Mouse (Mus musculus) lung, postnatal 25 days (tissue): ENCODE measurements around the gene Mgme1.

Source experiments
- DNase-seq: peaks from one replicate; pipeline ENCODE4 v3.0.0; 2022; ENCODE audit warnings: low spot score

Mgme1 gene

GRCm38 (mm10) chr2:144264398-144265119 lies 5.9 kb upstream of the Mgme1 start:
- DNase-seq: no peak

GRCm38 (mm10) chr2:144265120-144265488 lies 5.4 kb upstream of the Mgme1 start:
- no peak for DNase-seq

DNA sequence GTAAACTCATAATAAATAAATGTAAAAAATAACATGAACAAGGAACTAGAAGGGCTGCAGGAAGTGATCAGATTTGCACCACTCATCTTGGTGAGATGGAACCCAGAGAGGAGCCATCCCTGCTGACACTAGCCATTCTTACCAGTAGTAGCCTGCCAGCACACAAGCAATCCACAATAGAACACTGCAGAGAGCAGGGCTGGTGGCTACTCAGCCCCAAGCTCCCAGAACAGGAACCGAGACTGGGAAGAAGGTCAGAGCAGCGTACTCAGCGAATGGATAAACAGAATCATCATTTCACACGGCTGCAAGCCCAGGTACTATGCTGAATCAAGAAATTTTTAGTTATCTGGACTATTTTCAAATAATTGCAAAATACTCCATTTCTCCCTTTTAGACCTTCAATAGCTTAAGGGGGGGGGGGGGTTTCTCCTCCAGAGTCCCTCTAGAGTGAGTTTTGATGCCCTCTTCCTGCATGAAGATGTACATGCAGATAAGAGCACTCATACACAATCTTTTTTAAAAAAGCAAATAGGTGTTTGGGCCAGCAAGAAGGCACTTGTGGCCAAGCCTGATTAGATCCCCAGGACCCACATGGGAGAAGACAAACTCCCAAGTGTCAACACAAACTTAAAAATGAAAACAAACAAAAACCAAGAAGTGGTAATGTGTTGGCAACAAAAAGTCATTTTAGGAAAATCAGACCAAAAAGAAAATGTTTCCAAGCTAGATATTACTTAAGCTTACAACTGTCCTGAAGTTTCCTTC lies 4.4 kb upstream of the Mgme1 start:
- no peak for DNase-seq

- DNase-seq: no peak
These were observed 3.3 kb upstream of the Mgme1 start for GRCm38 (mm10) chr2:144267004-144267730.

- DNase-seq: peak; percentile 67
These were observed 2.8 kb upstream of the Mgme1 start for GRCm38 (mm10) chr2:144267731-144268015.

GRCm38 (mm10) chr2:144268446-144269305 lies 1.8 kb upstream of the Mgme1 start:
- no peak for DNase-seq

GRCm38 (mm10) chr2:144269306-144269650 lies 1.2 kb upstream of the Mgme1 start:
- no peak for DNase-seq

- no peak for DNase-seq
These were observed 586 bp upstream of the Mgme1 start for GRCm38 (mm10) chr2:144269679-144270475.

GRCm38 (mm10) chr2:144272088-144272487 lies 1.6 kb downstream of the Mgme1 start:
- DNase-seq: no peak

- no peak for DNase-seq
These were observed 4.3 kb downstream of the Mgme1 start for GRCm38 (mm10) chr2:144274741-144275140.

GRCm38 (mm10) chr2:144276885-144277284 lies 6.4 kb downstream of the Mgme1 start:
- no peak for DNase-seq

- no peak for DNase-seq
These were observed 9.3 kb downstream of the Mgme1 start for GRCm38 (mm10) chr2:144279742-144280141.

GRCm38 (mm10) chr2:144280568-144280967 lies 10.1 kb downstream of the Mgme1 start:
- no peak for DNase-seq

- no peak for DNase-seq
These were observed 11.0 kb downstream of the Mgme1 start for GRCm38 (mm10) chr2:144281417-144281816.

DNA sequence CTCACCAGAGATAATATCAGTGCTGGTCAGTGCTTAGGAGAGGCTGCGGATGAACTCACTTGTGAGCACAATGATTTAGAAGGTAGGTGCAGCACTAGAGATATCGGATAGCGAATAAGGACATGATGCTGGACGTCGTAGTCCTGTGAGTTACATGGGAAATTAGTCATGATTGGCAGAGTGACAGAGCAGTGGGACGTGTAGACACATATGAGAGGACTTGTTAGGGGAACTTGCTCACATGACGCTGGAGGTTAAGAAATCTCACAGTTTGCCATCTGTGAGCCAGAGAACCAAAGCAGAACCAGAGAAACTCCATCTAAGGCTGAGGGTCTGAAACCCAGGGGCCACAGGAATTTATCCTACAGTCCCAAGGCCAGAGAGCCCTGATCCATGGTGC lies 19.9 kb downstream of the Mgme1 start:
- peak; percentile 26 for DNase-seq

DNA sequence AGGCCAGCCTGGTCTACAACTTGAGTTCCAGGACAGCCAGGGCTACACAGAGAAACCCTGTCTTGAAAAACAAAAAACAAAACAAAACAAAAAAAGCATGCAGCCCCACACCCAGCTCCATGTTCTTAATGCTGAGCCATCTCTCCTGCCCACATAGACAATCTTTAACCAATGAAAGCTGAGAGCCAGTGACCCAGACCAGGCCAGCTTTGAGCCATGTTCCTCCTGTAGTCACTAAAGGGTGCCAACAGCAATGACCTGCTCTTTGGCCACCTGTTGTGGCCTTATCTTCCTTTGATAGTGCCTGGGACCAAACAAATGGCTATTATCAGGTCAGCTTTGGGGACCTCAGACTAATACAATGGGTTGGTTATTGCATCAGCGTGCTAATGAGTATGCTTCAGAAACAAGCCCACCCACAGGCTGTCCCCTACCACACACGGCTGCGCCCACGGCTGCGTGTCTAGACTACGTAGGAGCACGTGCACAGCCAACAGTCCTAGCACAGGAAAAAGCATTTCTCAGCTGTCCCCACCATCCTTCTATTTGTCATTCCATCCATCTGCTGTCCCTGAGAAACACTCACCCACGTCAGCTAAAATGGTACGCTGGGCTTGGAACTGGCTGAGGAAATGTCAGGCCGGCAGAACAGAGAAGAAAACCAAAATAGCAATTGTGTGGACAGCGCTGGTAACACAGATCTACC lies 21.3 kb downstream of the Mgme1 start:
- no peak for DNase-seq

DNA sequence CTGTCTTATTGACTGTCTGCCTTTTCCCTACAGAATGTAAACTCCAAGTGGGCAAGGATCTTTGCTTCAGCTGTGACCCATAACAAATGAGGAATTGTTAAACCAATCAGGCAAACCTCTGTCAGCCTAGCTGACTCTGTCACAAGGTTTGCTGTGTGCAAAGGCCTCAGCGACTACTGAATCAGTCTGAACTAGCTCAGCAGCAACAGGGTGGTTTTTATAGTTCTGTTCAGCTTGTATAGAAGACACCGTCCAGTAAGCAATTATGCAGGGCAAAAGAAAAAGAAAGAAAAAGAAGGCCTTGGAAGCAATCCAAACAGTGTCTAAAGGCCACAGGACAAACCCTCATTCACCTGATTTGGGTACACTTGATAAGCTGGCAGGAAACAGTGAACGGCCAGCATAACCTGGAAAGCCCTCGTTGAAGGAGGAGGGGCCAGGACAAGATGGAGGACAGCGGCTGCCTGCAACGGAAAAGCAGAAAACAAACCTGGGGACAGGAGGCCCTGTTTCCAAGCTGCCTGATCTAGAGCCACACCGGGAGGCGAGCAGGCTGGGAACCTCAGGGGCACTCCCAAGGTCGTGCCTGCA lies 24.8 kb downstream of the Mgme1 start:
- DNase-seq: peak; percentile 38

DNA sequence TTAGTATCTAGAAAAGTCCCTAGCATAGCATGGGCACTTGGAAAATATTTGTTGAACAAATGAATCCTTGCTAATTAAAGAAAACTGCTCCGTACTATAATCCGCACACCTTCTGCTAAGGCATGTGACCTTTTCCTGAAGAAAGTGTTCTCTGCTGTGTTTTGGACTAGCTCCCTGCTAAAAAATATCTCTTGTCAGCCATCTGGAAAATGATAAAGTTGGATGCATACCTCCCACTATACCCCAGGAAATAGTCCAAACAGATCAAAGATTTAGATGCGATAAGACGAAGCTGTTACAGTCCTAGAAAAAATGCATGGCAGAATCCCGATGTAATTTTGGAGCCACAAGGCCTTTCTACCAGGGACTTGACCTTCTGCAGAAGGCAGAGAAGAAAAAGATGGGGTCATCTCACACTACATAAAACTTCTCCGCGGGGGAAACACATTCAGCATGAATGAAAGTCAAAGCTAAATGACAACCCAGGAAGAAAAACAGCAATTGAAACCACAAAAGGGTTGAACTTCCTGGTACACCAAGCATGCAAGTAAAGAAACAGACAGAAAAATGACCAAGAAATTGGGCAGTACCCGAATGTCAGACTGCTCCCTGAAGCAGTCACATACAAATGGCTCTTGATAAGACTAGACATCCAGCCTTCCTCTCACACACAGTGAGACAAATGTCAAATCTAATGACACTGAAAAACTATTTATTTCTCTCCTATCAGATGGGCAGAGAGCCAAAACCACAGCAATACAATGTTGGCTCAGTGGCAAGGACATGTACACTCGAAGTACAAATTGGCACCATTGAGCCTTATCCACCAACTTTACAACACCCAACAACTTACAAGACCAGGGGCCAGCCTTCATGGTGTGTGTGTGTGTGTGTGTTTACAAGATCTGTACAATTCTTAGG lies 29.5 kb downstream of the Mgme1 start:
- DNase-seq: peak; percentile 55

DNA sequence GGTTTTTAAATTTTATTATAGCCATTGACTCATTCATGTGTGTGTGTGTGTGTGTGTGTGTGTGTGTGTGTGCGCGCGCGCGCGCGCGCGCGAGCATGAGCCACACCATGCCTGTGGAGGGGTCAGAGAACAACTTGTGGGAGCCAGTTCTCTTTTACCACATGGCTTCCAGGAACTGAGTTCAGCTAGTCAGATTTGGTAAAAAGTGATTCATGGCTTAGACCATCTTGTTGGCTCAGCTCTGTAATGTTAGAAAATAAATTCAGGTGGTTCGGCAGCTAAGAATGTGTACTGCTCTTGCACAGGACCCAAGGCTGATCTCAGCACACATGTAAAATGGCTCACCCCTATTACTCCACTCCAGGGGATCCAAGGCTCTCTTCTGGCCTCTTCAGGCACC lies 30.6 kb downstream of the Mgme1 start:
- DNase-seq: no peak
